15 mouse cellular contexts compared by ENCODE assay signal in genomic region chr1:3900354-3900753, GRCm38 (mm10).
DNase-seq lines count a peak whose midpoint lies in the region; ATAC-seq lines count a peak whose summit lies in the region.
"Had no signal": no experiment of that assay in that cellular context is flagged by ENCODE, and none has a peak within 500 bp of the region (broad histone marks: within the 10 kb centered on the region; RNA-seq: fewer than 3 reads in every experiment).

No protein-coding gene starts in this region.

- no peaks in the 10 kb centered on the region for H3K9me3 ChIP-seq in forebrain, embryonic 15.5 days
- no peaks in the 10 kb centered on the region for H3K9me3 ChIP-seq in forebrain, embryonic 13.5 days (replicated peaks)
- H3K9me3 ChIP-seq in heart, embryonic 11.5 days (replicated peaks; ENCODE audit: control insufficient read depth, low read length) = no peaks in the 10 kb centered on the region
- H3K9me3 ChIP-seq: heart, embryonic 15.5 days; midbrain, embryonic 12.5 days; neural tube, embryonic 12.5 days had no signal

- H3K4me3 ChIP-seq in forebrain, embryonic 15.5 days = no peak overlapping the region
- H3K4me3 ChIP-seq in forebrain, embryonic 13.5 days = no peak overlapping the region
- H3K4me3 ChIP-seq in heart, embryonic 11.5 days (ENCODE audit: low read depth, low read length) = no peak overlapping the region
- H3K4me3 ChIP-seq: heart, embryonic 15.5 days; midbrain, embryonic 12.5 days; neural tube, embryonic 12.5 days had no signal

- intact Hi-C loops in heart, postnatal 10 days (cut with DNase I) = no loop called here

- H3K4me2 ChIP-seq in forebrain, embryonic 15.5 days (replicated peaks) = no peak overlapping the region
- no peak overlapping the region for H3K4me2 ChIP-seq in forebrain, embryonic 13.5 days
- H3K4me2 ChIP-seq in heart, embryonic 11.5 days = no peak overlapping the region
- H3K4me2 ChIP-seq: heart, embryonic 15.5 days; midbrain, embryonic 12.5 days; neural tube, embryonic 12.5 days had no signal

- H3K36me3 ChIP-seq in forebrain, embryonic 15.5 days = no peaks in the 10 kb centered on the region
- no peaks in the 10 kb centered on the region for H3K36me3 ChIP-seq in forebrain, embryonic 13.5 days (ENCODE audit: poor library complexity, severe bottlenecking)
- no peaks in the 10 kb centered on the region for H3K36me3 ChIP-seq in heart, embryonic 11.5 days (ENCODE audit: control insufficient read depth, insufficient read depth, low read length)
- H3K36me3 ChIP-seq: heart, embryonic 15.5 days; midbrain, embryonic 12.5 days; neural tube, embryonic 12.5 days had no signal

- ATAC-seq in forebrain, embryonic 15.5 days (replicated peaks) = peak; percentile 43; the same call in 1 of the 2 replicates
- no peak for ATAC-seq in forebrain, embryonic 13.5 days
- no peak for ATAC-seq in heart, embryonic 11.5 days (replicated peaks; ENCODE audit: insufficient number of reproducible peaks, low FRiP score, low TSS enrichment)
- ATAC-seq: liver, postnatal 0 days had no signal

- no peaks in the 10 kb centered on the region for H3K4me1 ChIP-seq in forebrain, embryonic 15.5 days
- no peaks in the 10 kb centered on the region for H3K4me1 ChIP-seq in forebrain, embryonic 13.5 days
- no peaks in the 10 kb centered on the region for H3K4me1 ChIP-seq in heart, embryonic 11.5 days (ENCODE audit: control insufficient read depth, insufficient read depth, low read length)
- H3K4me1 ChIP-seq: heart, embryonic 15.5 days; midbrain, embryonic 12.5 days; neural tube, embryonic 12.5 days had no signal

- H3K27me3 ChIP-seq in forebrain, embryonic 15.5 days = no peaks in the 10 kb centered on the region
- H3K27me3 ChIP-seq in forebrain, embryonic 13.5 days = no peaks in the 10 kb centered on the region
- H3K27me3 ChIP-seq in heart, embryonic 11.5 days (ENCODE audit: control insufficient read depth, insufficient read depth, low read length) = no peaks in the 10 kb centered on the region
- H3K27me3 ChIP-seq: heart, embryonic 15.5 days; midbrain, embryonic 12.5 days; neural tube, embryonic 12.5 days had no signal

- H3K9ac ChIP-seq in forebrain, embryonic 15.5 days (replicated peaks) = no peak overlapping the region
- no peak overlapping the region for H3K9ac ChIP-seq in forebrain, embryonic 13.5 days
- no peak overlapping the region for H3K9ac ChIP-seq in heart, embryonic 11.5 days (ENCODE audit: low read depth, low read length)
- H3K9ac ChIP-seq: heart, embryonic 15.5 days; liver, postnatal 0 days; midbrain, embryonic 12.5 days; neural tube, embryonic 12.5 days had no signal

- 65% methylated on average over 2 of the region's 2 CpGs for WGBS in forebrain, embryonic 15.5 days
- 76% methylated on average over 2 of the region's 2 CpGs for WGBS in forebrain, embryonic 13.5 days
- 61% methylated on average over 2 of the region's 2 CpGs for WGBS in heart, embryonic 11.5 days (ENCODE audit: insufficient replicate concordance)

- H3K27ac ChIP-seq in forebrain, embryonic 15.5 days (replicated peaks) = no peak overlapping the region
- H3K27ac ChIP-seq in forebrain, embryonic 13.5 days = no peak overlapping the region
- no peak overlapping the region for H3K27ac ChIP-seq in heart, embryonic 11.5 days (ENCODE audit: low read depth, low read length)
- H3K27ac ChIP-seq: heart, embryonic 15.5 days; midbrain, embryonic 12.5 days; neural tube, embryonic 12.5 days had no signal

- DNase-seq in heart, postnatal 10 days = peak; percentile 28 to 46
- DNase-seq in right cerebral cortex, adult 18-20 months = peak; percentile 22
- DNase-seq in right cerebral cortex, postnatal 25 days = no peak
- peak; percentile 35 for DNase-seq in lung, postnatal 36 days
- no peak for DNase-seq in MN1 (ENCODE audit: low spot score)
- DNase-seq: cerebellum, adult 2 months; embryo, embryonic 11 days; kidney, postnatal 10 days; liver, postnatal 0 days had no signal

Comparison
In these comparisons a context has a peak if more than half of its experiments do, and no peak if none do; other contexts are left out.
1. DNase-seq: peak in heart, postnatal 10 days (2 of 2), right cerebral cortex, adult 18-20 months (single experiment) and lung, postnatal 36 days (single experiment); none in right cerebral cortex, postnatal 25 days (single experiment) and MN1 (single experiment).